Mouse (Mus musculus): Measurements from ENCODE around the gene Mrps22. TPM values are rescaled to one million over a fixed set of nuclear protein-coding genes. Genes with fewer than 3 reads are reported as not detected.

Gene Mrps22
- polyA plus RNA-seq, 1 experiment, result 16.9 TPM

- no peak for DNase-seq
- no peak overlapping the region for H3K4me3 ChIP-seq (ENCODE audit: control insufficient read depth, insufficient read depth, low read length)
- H3K27me3 ChIP-seq (ENCODE audit: control insufficient read depth, insufficient read depth, low read length), result no peaks in the 10 kb centered on the region
- H3K27ac ChIP-seq (ENCODE audit: control insufficient read depth, insufficient read depth, low read length), result no peak overlapping the region
- WGBS, result 92% methylated on average over 3 of the region's 3 CpGs
- no peaks in the 10 kb centered on the region for H3K4me1 ChIP-seq (replicated peaks; ENCODE audit: control insufficient read depth, insufficient read depth, low read length)
- no peak for TF ChIP-seq CTCF (IDR thresholded peaks at IDR 0.05; ENCODE audit: borderline replicate concordance, control insufficient read depth, extremely low read depth, insufficient read depth, low read length, poor library complexity)
- no peak for TF ChIP-seq POLR2A (IDR thresholded peaks at IDR 0.05; ENCODE audit: control insufficient read depth, extremely low read depth, insufficient read depth, low read length, poor library complexity)
- no peaks in the 10 kb centered on the region for H3K36me3 ChIP-seq (ENCODE audit: control insufficient read depth, insufficient read depth, low read length)
Measured at GRCm38 (mm10) chr9:98544042-98544441, 57.4 kb downstream of the Mrps22 start.

Other genes starting within 250 kb of the Mrps22 start
- 2.3 and 3.4 TPM in 2 replicates for gene Rbp1, start 178.7 kb downstream of the Mrps22 start, polyA plus RNA-seq (2012; rRNA removed)
- 0.38 TPM in 1 of 2 replicates, not detected in the other for gene Rbp2, start 115.5 kb downstream of the Mrps22 start, polyA plus RNA-seq (2012; rRNA removed)
- gene Copb2, start 37.9 kb downstream of the Mrps22 start, polyA plus RNA-seq (2012; rRNA removed), result 34.2 and 36.3 TPM in 2 replicates
- not detected in 2 replicates for gene Prr23a1, start 240.8 kb upstream of the Mrps22 start, polyA plus RNA-seq (2012; rRNA removed)

Measured in thymus, adult 2 months (tissue).